Mouse (Mus musculus): ENCODE measurements at regions not wholly inside any gene's neighbourhood (a gene's known extent, or its start where the extent isn't known, plus 50 kb on each side); places are given as distances from the start of the nearest gene placed in this dataset.

DNA sequence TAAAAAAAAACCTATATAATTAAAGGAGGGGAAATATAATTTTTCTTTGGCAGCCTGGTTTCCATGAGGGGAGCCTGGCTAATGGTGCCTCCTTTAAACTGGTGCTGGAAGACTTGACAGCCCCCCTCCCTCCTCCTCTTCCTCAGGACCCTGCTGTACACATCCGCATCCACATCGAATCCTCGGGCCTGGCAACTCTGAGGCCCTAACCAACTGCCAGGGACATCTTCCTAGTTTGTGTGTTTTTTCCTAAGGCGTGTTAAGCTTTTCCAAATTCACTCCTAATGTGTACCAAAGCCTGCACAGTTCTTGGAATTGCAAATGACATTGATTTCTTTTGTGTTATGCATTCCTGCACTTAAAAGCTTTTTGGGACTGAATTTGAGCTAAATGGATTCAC, 236.4 kb upstream of the Ccdc122 start:
- no peak for TF ChIP-seq CTCF (conservative IDR thresholded peaks at IDR 0.05; ENCODE audit: low read length)
- TF ChIP-seq NANOG (IDR thresholded peaks at IDR 0.05; ENCODE audit: borderline replicate concordance, low read length), result no peak

All from E14TG2a.4 (cell line).